Mouse (Mus musculus) myocyte (in vitro differentiated cells): Measurements from ENCODE around the gene Dclk2.

ENCODE experiments used
- CEBPB ChIP-seq: IDR thresholded peaks from 2 replicates; pipeline ENCODE4 v1.6.1; 2011; ENCODE audit warnings: mild to moderate bottlenecking, moderate library complexity; ENCODE audit not compliant: poor library complexity, insufficient read depth, severe bottlenecking
- E2F4 ChIP-seq: IDR thresholded peaks from one replicate; pipeline ENCODE4 v1.6.1; 2011; ENCODE audit warnings: mild to moderate bottlenecking, control low read depth, moderate library complexity; ENCODE audit not compliant: insufficient read depth
- MAX ChIP-seq: IDR thresholded peaks from one replicate; pipeline ENCODE4 v1.6.1; 2011; ENCODE audit warnings: low read depth, mild to moderate bottlenecking, control low read depth
- MYOD1 ChIP-seq, 3 experiments: IDR thresholded peaks; one replicate each; pipeline ENCODE4 v1.6.1; 2011; ENCODE audit warnings: control low read depth in 2 of 3, low read depth in 2 of 3, mild to moderate bottlenecking in 2 of 3, moderate library complexity in 1 of 3; ENCODE audit not compliant: insufficient read length in 2 of 3, control insufficient read depth in 1 of 3
- MYOG ChIP-seq, 3 experiments: IDR thresholded peaks; one replicate each; pipeline ENCODE4 v1.6.1; 2011; ENCODE audit warnings: control low read depth in 2 of 3, low read depth in 2 of 3, mild to moderate bottlenecking in 2 of 3; ENCODE audit not compliant: insufficient read length in 2 of 3, control insufficient read depth in 1 of 3, insufficient read depth in 1 of 3
- POLR2A ChIP-seq: IDR thresholded peaks from one replicate; pipeline ENCODE4 v1.6.1; 2011; ENCODE audit warnings: low read depth, mild to moderate bottlenecking, control low read depth, moderate library complexity; ENCODE audit not compliant: insufficient read length
- POLR2AphosphoS2 ChIP-seq: IDR thresholded peaks from one replicate; pipeline ENCODE4 v1.6.1; 2011; ENCODE audit warnings: low read depth, control low read depth; ENCODE audit not compliant: insufficient read length
- REST ChIP-seq: IDR thresholded peaks from one replicate; pipeline ENCODE4 v1.6.1; 2011; ENCODE audit warnings: mild to moderate bottlenecking, control low read depth, moderate library complexity; ENCODE audit not compliant: insufficient read depth, insufficient read length
- SRF ChIP-seq: IDR thresholded peaks from one replicate; pipeline ENCODE4 v1.6.1; 2011; ENCODE audit warnings: low read depth; ENCODE audit not compliant: control insufficient read depth, insufficient read length
- TCF12 ChIP-seq: IDR thresholded peaks from one replicate; pipeline ENCODE4 v1.6.1; 2011; ENCODE audit warnings: mild to moderate bottlenecking, control low read depth; ENCODE audit not compliant: poor library complexity, insufficient read depth, severe bottlenecking
- TCF3 ChIP-seq: IDR thresholded peaks from one replicate; pipeline ENCODE4 v1.6.1; 2011; ENCODE audit warnings: low read depth, control low read depth; ENCODE audit not compliant: insufficient read length
- USF1 ChIP-seq: IDR thresholded peaks from one replicate; pipeline ENCODE4 v1.6.1; 2011; ENCODE audit warnings: low read depth, mild to moderate bottlenecking, control low read depth, moderate library complexity

DNA sequence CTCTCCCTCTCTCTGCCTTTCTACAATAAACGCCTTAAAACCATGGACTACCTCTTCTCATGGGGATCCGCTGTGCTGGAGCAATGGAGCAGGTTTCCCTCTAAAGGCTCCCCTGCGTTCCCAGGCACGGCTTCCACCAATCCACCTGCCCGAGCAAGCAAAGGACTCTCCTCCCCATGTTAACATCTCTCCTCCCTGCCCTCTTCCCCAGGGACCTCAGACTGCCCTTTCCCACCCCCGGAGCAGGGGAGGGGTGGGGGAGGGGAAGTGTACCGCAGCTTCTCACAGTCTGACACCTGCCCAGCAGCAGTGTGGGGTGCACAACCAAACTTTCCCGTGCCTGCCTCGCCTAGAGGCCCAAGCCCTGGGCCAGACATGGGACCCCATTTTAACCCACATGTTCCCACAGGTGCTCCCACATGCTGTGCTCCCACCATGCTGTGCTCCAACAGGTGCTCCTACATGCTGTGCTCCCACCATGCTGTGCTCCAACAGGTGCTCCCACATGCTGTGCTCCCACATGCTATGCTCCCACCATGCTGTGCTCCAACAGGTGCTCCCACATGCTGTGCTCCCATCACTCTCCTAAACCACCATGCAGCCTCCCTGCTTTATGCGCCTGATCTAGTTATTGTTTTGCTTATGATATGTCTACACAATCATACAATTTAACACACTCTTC is 57.2 kb downstream of the Dclk2 start:
- TF ChIP-seq POLR2A (no peak), POLR2AphosphoS2 (no peak), USF1 (no peak), E2F4 (no peak), SRF (no peak), MYOG (IDR thresholded peaks at IDR 0.05; ENCODE audit: control insufficient read depth in 1 of 3, insufficient read depth in 1 of 3, insufficient read length in 2 of 3, low read depth in 2 of 3) (peak in 2 of 3 experiments; percentile 66 to 80), CEBPB (no peak), REST (no peak), TCF12 (no peak), MAX (no peak), MYOD1 (IDR thresholded peaks at IDR 0.05; ENCODE audit: control insufficient read depth in 1 of 3, insufficient read length in 2 of 3, low read depth in 2 of 3) (peak in 2 of 3 experiments; percentile 58 to 67), TCF3 (peak; percentile 28)
